Mouse (Mus musculus) CH12.LX (cell line): ENCODE results near the gene Fkbp7.

Experiments used
- CTCF ChIP-seq, 2 experiments: IDR thresholded peaks in 1 of 2; conservative IDR thresholded peaks in 1 of 2; 2 replicates each; pipeline ENCODE4 v1.5.1; 2011 to 2012; ENCODE audit warnings: low read depth in 2 of 2, low read length in 2 of 2, improper control_type of control experiment in 1 of 2, inconsistent platforms in 1 of 2, mild to moderate bottlenecking in 1 of 2, moderate library complexity in 1 of 2
- ELF1 ChIP-seq: IDR thresholded peaks from 2 replicates; pipeline ENCODE4 v1.6.1; 2014; ENCODE audit warnings: low read depth, mild to moderate bottlenecking, inconsistent platforms, low read length, improper control_type of control experiment
- MAX ChIP-seq: IDR thresholded peaks from 2 replicates; pipeline ENCODE4 v1.6.1; 2011; ENCODE audit warnings: low read length, improper control_type of control experiment
- MYC ChIP-seq: IDR thresholded peaks from 2 replicates; pipeline ENCODE4 v1.6.1; 2011; ENCODE audit warnings: low read depth, mild to moderate bottlenecking, improper control_type of control experiment, low read length
- POLR2A ChIP-seq: IDR thresholded peaks from 2 replicates; pipeline ENCODE4 v1.6.1; 2011; ENCODE audit warnings: low read depth, mild to moderate bottlenecking, improper control_type of control experiment, low read length
- POLR2AphosphoS2 ChIP-seq: IDR thresholded peaks from 2 replicates; pipeline ENCODE4 v1.6.1; 2011; ENCODE audit warnings: low read depth, low read length, improper control_type of control experiment
- UBTF ChIP-seq: IDR thresholded peaks from 2 replicates; pipeline ENCODE4 v1.6.1; 2012; ENCODE audit warnings: low read depth, mild to moderate bottlenecking, inconsistent platforms, low read length, improper control_type of control experiment, moderate library complexity
- USF1 ChIP-seq: IDR thresholded peaks from 2 replicates; pipeline ENCODE4 v1.6.1; 2014; ENCODE audit warnings: low read depth, mild to moderate bottlenecking, inconsistent platforms, low read length, improper control_type of control experiment
- USF2 ChIP-seq: conservative IDR thresholded peaks from 2 replicates; pipeline ENCODE4 v1.6.1; 2011; ENCODE audit warnings: low read depth, low read length, improper control_type of control experiment
- ZC3H11A ChIP-seq: IDR thresholded peaks from 2 replicates; pipeline ENCODE4 v1.6.1; 2012; ENCODE audit warnings: low read depth, mild to moderate bottlenecking, inconsistent platforms, low read length, improper control_type of control experiment

GRCm38 (mm10) chr2:76702188-76702587 lies 29.3 kb upstream of the Fkbp7 start:
- TF ChIP-seq ELF1 (no peak), MYC (no peak), UBTF (no peak), POLR2AphosphoS2 (no peak), CTCF (conservative IDR thresholded peaks at IDR 0.05 in 1 of 2, IDR thresholded peaks at IDR 0.05 in 1 of 2; ENCODE audit: low read depth in 2 of 2, low read length in 2 of 2) (no peak), MAX (no peak), ZC3H11A (no peak), USF1 (no peak), POLR2A (no peak), USF2 (no peak)
